Mouse (Mus musculus) spleen, adult 2 months (tissue): ENCODE measurements around the gene Fbf1. TPM values are rescaled to one million over a fixed set of nuclear protein-coding genes. Genes with fewer than 3 reads are reported as not detected.

Experiments
- DNase-seq, 2 experiments: peaks; one replicate each; pipeline versions ENCODE4 v3.0.0 to v3.0.0-alpha.2; 2012 to 2021; ENCODE audit warnings: low spot score in 2 of 2, low read depth in 1 of 2
- H3K27ac ChIP-seq: fragments of 200-500 bp; 2 replicates; pipeline ENCODE4 v1.5.1; 2012; ENCODE audit warnings: low read length, inconsistent platforms; ENCODE audit not compliant: insufficient read depth
- H3K27me3 ChIP-seq: fragments of 200-500 bp; 2 replicates; pipeline ENCODE4 v1.6.1; 2012; ENCODE audit warnings: mild to moderate bottlenecking, moderate library complexity, low read length, inconsistent platforms; ENCODE audit not compliant: control insufficient read depth, insufficient read depth
- H3K36me3 ChIP-seq: fragments of 200-500 bp; 2 replicates; pipeline ENCODE4 v1.6.1; 2012; ENCODE audit warnings: mild to moderate bottlenecking, low read length, inconsistent platforms; ENCODE audit not compliant: control insufficient read depth, insufficient read depth
- H3K4me1 ChIP-seq: fragments of 200-500 bp; 2 replicates; pipeline ENCODE4 v1.6.1; 2011; ENCODE audit warnings: inconsistent platforms; ENCODE audit not compliant: control insufficient read depth, insufficient read depth, insufficient read length
- H3K4me3 ChIP-seq: fragments of 200-500 bp; 2 replicates; pipeline ENCODE4 v1.5.1; 2011; ENCODE audit warnings: mild to moderate bottlenecking, inconsistent platforms; ENCODE audit not compliant: insufficient read depth, insufficient read length; ENCODE audit errors: extremely low read depth
- CTCF ChIP-seq: fragments of 200-500 bp; IDR thresholded peaks from 2 replicates; pipeline ENCODE4 v1.5.1; 2011; ENCODE audit warnings: mild to moderate bottlenecking, inconsistent platforms; ENCODE audit not compliant: insufficient read depth, insufficient read length, insufficient replicate concordance; ENCODE audit errors: extremely low read depth
- POLR2A ChIP-seq: fragments of 200-500 bp; IDR thresholded peaks from 2 replicates; pipeline ENCODE4 v1.6.1; 2011; ENCODE audit warnings: low read depth, low read length, inconsistent platforms
- WGBS: fragments of 180-500 bp; shearing (Covaris S2); methylation state at CpG from one replicate; pipeline ENCODE4 v1.1.7; 2018; 5-methylcytosine and 5-hydroxymethylcytosine counted together
- polyA plus RNA-seq: library from polyadenylated mRNA; depleted of rRNA; stranded (reverse); fragments of >200 nt; gene quantifications from 2 replicates; pipeline ENCODE4 v1.2.3, GENCODE M21; 2012

Gene Fbf1
- polyA plus RNA-seq, 1 experiment: 13.3 TPM

GRCm38 (mm10) chr11:116138096-116138467 is 29.9 kb downstream of the Fbf1 start:
- Histone ChIP-seq H3K4me1 (no peaks in the 10 kb centered on the region; the same call in none of the 2 replicates), H3K27ac (no peak overlapping the region; the same call in 1 of the 2 replicates), H3K36me3 (no peaks in the 10 kb centered on the region), H3K27me3 (no peaks in the 10 kb centered on the region), H3K4me3 (peak overlapping the region; percentile 94)
- WGBS: 1% methylated on average over 20 of the region's 20 CpGs
- no peak for DNase-seq
- no peak for TF ChIP-seq POLR2A
- TF ChIP-seq CTCF: no peak

DNA sequence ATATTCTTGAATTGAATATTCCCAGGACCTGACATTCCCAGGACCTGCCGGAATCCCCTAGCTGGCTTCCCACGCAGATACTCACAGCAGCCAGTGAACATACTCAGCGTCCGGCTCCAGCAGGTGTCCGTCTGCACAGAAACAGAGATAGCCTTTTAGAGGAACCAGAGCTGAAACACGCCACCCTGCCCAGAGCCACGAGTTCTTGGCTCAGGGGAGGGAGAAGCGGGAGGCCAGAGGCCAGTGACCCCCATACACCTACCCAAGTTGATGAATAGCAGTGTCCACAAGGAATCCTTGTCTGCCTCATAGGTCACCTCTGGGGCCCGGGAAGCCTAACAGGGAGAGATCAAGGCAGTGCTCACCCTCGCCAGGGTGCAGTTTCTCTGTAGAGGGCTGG is 33.8 kb downstream of the Fbf1 start:
- H3K27me3 ChIP-seq: no peaks in the 10 kb centered on the region
- WGBS: 95% methylated on average over 10 of the region's 10 CpGs
- H3K36me3 ChIP-seq: no peaks in the 10 kb centered on the region
- DNase-seq: no peak
- TF ChIP-seq CTCF: no peak
- TF ChIP-seq POLR2A: no peak
- H3K4me1 ChIP-seq: peaks cover 7% of the 10 kb centered on the region
- no peak overlapping the region for H3K4me3 ChIP-seq
- H3K27ac ChIP-seq: no peak overlapping the region

- H3K36me3 ChIP-seq: no peaks in the 10 kb centered on the region
- no peaks in the 10 kb centered on the region for H3K27me3 ChIP-seq
- H3K27ac ChIP-seq: no peak overlapping the region
- TF ChIP-seq CTCF (no peak), POLR2A (no peak)
- no peak overlapping the region for H3K4me3 ChIP-seq
- no peak for DNase-seq
- H3K4me1 ChIP-seq: peaks cover 7% of the 10 kb centered on the region
- 56% methylated on average over 5 of the region's 5 CpGs for WGBS
Measured at GRCm38 (mm10) chr11:116133497-116133896, 34.5 kb downstream of the Fbf1 start.

DNA sequence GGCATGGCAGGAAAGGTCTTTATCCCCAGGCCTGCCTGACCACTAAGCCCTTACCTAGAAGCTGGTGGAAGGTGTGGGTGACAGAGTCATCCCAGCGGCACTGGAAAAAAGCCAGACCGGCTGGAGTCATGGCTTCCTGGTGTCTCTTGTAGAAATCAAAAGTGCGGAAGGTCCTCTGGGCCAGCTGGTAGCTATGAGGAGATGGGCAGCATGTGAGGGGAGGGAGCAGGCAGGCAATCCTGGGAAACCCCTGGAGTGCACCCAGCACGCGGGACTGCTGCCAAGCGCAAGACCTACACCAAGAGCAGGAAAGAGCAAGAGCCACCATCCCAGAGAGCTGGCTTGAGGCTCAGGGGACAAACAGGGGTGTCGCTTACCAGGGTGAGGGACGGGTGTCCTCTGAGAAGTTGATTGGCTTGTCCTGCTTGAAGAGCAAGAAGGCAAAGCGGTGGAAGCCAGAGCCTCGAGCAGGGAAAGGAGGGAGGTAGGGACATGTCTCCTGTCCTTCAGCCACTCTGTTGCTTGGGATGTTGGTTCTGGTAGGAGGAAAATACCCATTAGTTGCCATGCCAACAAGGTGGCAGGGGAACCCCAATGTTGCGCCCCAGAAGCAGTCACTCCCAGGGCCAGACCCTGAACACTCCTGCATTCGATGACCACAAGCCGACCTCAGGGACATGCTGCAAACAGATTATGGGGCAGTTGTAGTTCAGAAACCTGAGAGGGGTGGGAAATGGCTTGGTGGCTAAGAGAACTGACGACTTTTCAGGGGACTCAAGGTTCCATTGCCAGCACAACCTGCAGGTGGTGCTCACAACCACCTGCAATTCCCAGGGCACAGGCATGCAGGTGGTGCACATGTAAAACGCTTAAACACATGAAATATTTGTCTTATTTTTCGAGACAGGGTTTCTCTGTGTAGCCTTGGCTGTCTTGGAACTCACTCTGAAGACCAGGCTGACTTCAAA is 35.3 kb downstream of the Fbf1 start:
- WGBS: 75% methylated on average over 16 of the region's 16 CpGs
- no peak for TF ChIP-seq POLR2A
- no peak for TF ChIP-seq CTCF
- Histone ChIP-seq H3K36me3 (peaks cover 4% of the 10 kb centered on the region), H3K4me1 (peaks cover 7% of the 10 kb centered on the region; the same call in 1 of the 2 replicates), H3K27me3 (no peaks in the 10 kb centered on the region), H3K4me3 (no peak overlapping the region), H3K27ac (peak overlapping the region; percentile 30; the same call in 1 of the 2 replicates)
- no peak for DNase-seq

- peaks cover 7% of the 10 kb centered on the region; the same call in 1 of the 2 replicates for H3K4me1 ChIP-seq
- TF ChIP-seq CTCF: no peak
- TF ChIP-seq POLR2A: no peak
- DNase-seq: no peak
- peak overlapping the region; percentile 67; the same call in 1 of the 2 replicates for H3K4me3 ChIP-seq
- peaks cover 14% of the 10 kb centered on the region for H3K36me3 ChIP-seq
- 78% methylated on average over 15 of the region's 15 CpGs for WGBS
- peak overlapping the region; percentile 94 for H3K27ac ChIP-seq
- no peaks in the 10 kb centered on the region for H3K27me3 ChIP-seq
Measured at GRCm38 (mm10) chr11:116131349-116132170, 36.4 kb downstream of the Fbf1 start.

GRCm38 (mm10) chr11:116130488-116131205 is 37.3 kb downstream of the Fbf1 start, which contains the start of gene Trim65:
TSS of gene Trim65 (minus strand) at chr11:116131128.
- no peaks in the 10 kb centered on the region for H3K27me3 ChIP-seq
- peaks cover 23% of the 10 kb centered on the region for H3K36me3 ChIP-seq
- peak within 1 kb of the TSS; percentile 67 for H3K4me3 ChIP-seq
- WGBS: under 1% methylated on average over 69 of the region's 69 CpGs
- H3K27ac ChIP-seq: peak within 1 kb of the TSS; percentile 94
- peak; percentile 88 for TF ChIP-seq POLR2A
- peak; percentile 70; the same call in 1 of the 2 replicates for TF ChIP-seq CTCF
- DNase-seq: peak; percentile 90
- peaks cover 7% of the 10 kb centered on the region; the same call in 1 of the 2 replicates for H3K4me1 ChIP-seq
